Mouse (Mus musculus) kidney, embryonic 16.5 days (tissue): ENCODE results near the gene Slc25a12. TPM values are rescaled to one million over a fixed set of nuclear protein-coding genes. Genes with fewer than 3 reads are reported as not detected.

Experiments used
- ATAC-seq: fragments of 200-750 bp; cut with Nextera tagmentation; 2 replicates; pipeline ENCODE4 v1.8.0; 2017; ENCODE audit warnings: moderate TSS enrichment; ENCODE audit not compliant: low FRiP score, low TSS enrichment
- H3K27ac ChIP-seq: fragments of 300-500 bp; sonication (generic); 2 replicates; pipeline ENCODE4 v1.5.1; 2014; ENCODE audit warnings: low read length
- H3K27me3 ChIP-seq: fragments of 300-500 bp; sonication (generic); 2 replicates; pipeline ENCODE4 v1.6.1; 2014; ENCODE audit warnings: low read length, control low read depth, mixed read lengths; ENCODE audit not compliant: insufficient read depth
- H3K36me3 ChIP-seq: fragments of 300-500 bp; sonication (generic); 2 replicates; pipeline ENCODE4 v1.6.1; 2014; ENCODE audit warnings: low read length, control low read depth, mixed read lengths; ENCODE audit not compliant: insufficient read depth
- H3K4me1 ChIP-seq: fragments of 300-500 bp; sonication (generic); 2 replicates; pipeline ENCODE4 v1.6.1; 2014; ENCODE audit warnings: low read length, control low read depth, mixed read lengths; ENCODE audit not compliant: insufficient read depth
- H3K4me2 ChIP-seq: fragments of 300-500 bp; sonication (generic); replicated peaks from 2 replicates; pipeline ENCODE4 v1.6.1; 2014; ENCODE audit warnings: low read depth, low read length
- H3K4me3 ChIP-seq: fragments of 300-500 bp; sonication (generic); 2 replicates; pipeline ENCODE4 v1.5.1; 2014; ENCODE audit warnings: mild to moderate bottlenecking, low read length
- H3K9ac ChIP-seq: fragments of 300-500 bp; sonication (generic); replicated peaks from 2 replicates; pipeline ENCODE4 v1.6.1; 2014; ENCODE audit warnings: low read length
- H3K9me3 ChIP-seq: fragments of 300-500 bp; sonication (generic); 2 replicates; pipeline ENCODE4 v1.6.1; 2016; ENCODE audit warnings: low read length, control low read depth
- WGBS: fragments of 180-500 bp; shearing (Covaris S2); extraction: QIAGEN DNeasy Blood & Tissue Kit; methylation state at CpG from one replicate; pipeline ENCODE4 v1.1.7; 2014; 5-methylcytosine and 5-hydroxymethylcytosine counted together
- polyA plus RNA-seq: library from polyadenylated mRNA; unstranded; fragments of >200 nt; fragmentation: Nextera tagmentation; extraction: Ambion mirVana; gene quantifications from 2 replicates; pipeline ENCODE4 v1.2.1, GENCODE M21; 2015

Gene Slc25a12
- polyA plus RNA-seq, result 50.3 and 53.3 TPM in 2 replicates

DNA sequence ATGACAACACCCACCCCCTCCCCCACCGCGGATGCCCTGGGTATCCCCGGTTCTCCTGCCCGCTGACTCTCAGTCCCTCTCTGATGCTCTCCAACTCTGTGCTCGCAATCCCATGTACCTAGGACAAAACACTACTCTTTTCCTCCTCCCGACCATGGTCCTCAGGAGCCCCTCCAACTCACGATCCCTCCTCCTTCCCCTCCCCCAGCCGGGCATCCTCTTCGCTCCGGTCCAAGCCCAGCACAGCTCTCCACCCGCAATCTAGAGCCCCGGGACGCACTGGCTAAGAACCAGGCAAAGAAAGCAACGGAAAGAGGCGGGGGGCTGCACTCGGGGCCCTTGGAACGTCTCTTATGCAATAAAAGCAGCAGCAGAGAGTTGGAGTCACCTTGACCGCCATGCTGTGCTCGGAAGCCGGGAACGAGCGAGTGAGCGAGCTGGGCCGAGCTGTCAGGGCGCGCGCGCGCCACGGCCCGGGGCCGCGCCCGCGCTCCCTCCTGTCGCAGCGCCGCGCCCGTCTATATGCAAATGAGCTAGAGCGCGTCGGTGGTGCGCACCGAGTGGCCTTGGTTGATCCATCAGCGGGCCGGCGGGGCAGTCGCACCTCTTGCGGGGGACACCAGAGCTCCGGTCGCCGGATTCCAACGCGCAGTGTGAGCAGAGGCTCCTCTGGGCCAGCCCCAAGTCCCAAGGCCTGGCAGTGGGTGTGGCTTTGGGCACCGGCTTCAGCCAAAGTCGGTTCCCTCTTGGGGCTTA, at the start of gene Slc25a12:
TSS of gene Slc25a12 (minus strand) at position 625 of the 756 bp plus-strand sequence.
- Histone ChIP-seq H3K4me2 (peak within 1 kb of the TSS; percentile 78), H3K9me3 (no peaks in the 10 kb centered on the region), H3K9ac (peak within 1 kb of the TSS; percentile 81), H3K36me3 (0 out of 2 replicates have a peak, but pooled peaks cover 3% of the 10 kb centered on the region), H3K27ac (peak within 1 kb of the TSS; percentile 87), H3K4me3 (peak within 1 kb of the TSS; percentile 91), H3K27me3 (no peaks in the 10 kb centered on the region), H3K4me1 (peaks cover 16% of the 10 kb centered on the region)
- WGBS, result under 1% methylated on average over 57 of the region's 57 CpGs
- peak; percentile 96 for ATAC-seq

DNA sequence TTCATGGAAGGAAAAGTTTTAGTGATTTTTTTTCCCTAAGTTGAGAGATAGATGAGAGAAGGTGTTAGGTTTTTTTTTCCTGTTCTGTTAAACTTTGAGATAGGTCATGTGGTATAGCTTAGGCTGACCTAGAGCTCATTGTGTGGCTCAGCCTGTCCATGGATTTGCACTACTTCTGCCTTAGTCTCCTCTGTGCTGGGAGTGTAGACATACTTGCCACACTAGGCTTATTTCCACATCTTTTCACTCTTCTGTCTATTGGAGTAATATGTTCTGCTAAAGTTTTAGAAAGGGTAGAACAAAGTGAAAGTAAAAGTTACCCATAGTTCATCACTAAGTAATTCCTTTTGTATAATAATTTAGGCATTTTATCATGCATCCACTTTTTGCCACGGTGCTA, 38.1 kb upstream of the Slc25a12 start:
- no peak overlapping the region for H3K4me2 ChIP-seq
- WGBS, result 87% methylated on average over 1 of the region's 1 CpGs
- no peaks in the 10 kb centered on the region for H3K4me1 ChIP-seq
- H3K9me3 ChIP-seq, result no peaks in the 10 kb centered on the region
- H3K27ac ChIP-seq, result no peak overlapping the region
- no peak overlapping the region for H3K9ac ChIP-seq
- ATAC-seq, result no peak
- H3K36me3 ChIP-seq, result peaks cover 14% of the 10 kb centered on the region
- H3K4me3 ChIP-seq, result no peak overlapping the region
- no peaks in the 10 kb centered on the region for H3K27me3 ChIP-seq

DNA sequence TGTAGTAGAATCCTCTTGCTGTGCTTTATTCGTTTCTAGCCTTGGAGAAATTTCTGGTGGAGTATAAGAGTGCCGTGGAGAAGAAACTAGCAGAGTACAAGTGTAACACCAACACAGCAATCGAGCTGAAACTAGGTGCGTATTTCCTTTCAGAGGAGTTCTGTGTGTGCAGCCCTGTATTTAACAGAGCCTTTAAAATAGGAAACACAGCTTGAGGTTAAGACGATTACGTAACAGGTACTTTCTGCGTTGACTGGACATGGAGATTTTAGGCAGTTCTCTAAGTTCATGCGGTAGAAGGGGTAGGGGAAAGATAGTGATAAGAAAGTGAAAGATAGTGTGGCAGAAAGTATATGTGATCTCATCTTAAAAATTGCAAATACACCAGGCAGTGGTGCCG, 22.3 kb upstream of the Slc25a12 start:
- H3K27me3 ChIP-seq, result no peaks in the 10 kb centered on the region
- H3K4me2 ChIP-seq, result peak overlapping the region; percentile 73
- peak overlapping the region; percentile 91 for H3K9ac ChIP-seq
- peaks cover 12% of the 10 kb centered on the region for H3K4me1 ChIP-seq
- H3K36me3 ChIP-seq, result 0 out of 2 replicates have a peak, but pooled peaks cover 5% of the 10 kb centered on the region
- peak overlapping the region; percentile 88; the same call in 1 of the 2 replicates for H3K27ac ChIP-seq
- ATAC-seq, result no peak
- peak overlapping the region; percentile 89 for H3K4me3 ChIP-seq
- WGBS, result 58% methylated on average over 9 of the region's 9 CpGs
- H3K9me3 ChIP-seq, result no peaks in the 10 kb centered on the region

DNA sequence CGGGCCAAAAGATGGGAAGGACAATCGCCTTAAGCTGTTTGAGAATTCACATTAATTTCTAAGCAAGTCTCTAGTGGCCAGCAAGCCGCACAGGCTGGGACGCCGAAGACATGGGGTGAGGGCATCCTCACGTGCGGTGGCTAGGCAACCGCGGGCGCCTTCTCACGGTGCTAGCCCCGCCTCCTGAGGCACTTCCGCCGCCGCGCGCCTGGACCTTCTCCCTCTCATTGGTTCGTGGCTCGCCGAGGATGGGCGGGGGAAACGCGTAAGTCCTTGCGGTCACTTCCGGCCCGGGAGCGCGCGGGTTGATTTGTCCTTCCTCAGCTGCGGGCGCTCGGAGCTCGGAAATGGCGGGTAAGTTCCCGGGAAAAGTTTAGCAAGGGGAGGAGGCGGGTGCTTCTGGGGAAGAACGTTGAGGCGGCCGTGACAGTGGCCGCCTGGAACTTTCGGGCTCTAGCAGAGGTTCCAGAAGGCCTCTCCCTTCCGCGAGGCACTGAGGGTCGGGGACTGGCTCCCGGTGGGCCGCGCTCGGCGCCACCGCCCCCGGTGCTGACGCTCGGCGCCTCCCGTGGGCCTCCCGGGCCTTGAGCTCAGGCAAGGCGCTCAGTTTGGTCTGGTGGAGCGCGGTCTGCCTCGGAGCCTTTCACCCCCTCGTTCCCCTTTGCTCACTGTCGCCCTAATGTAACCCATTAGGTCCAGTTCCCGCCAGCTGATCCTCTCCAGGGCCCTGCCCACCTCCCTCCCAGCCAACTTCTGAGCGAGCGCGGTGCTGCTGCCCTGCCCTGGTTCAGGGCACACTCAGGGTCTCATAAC, 21.6 kb upstream of the Slc25a12 start, which contains the start of gene Hat1:
TSS of gene Hat1 (plus strand) at position 8 of the 813 bp plus-strand sequence.
- Histone ChIP-seq H3K4me2 (peak within 1 kb of the TSS; percentile 73), H3K4me3 (peak within 1 kb of the TSS; percentile 89), H3K36me3 (0 out of 2 replicates have a peak, but pooled peaks cover 5% of the 10 kb centered on the region), H3K4me1 (peaks cover 12% of the 10 kb centered on the region), H3K27ac (peak within 1 kb of the TSS; percentile 88), H3K27me3 (no peaks in the 10 kb centered on the region), H3K9ac (peak within 1 kb of the TSS; percentile 91), H3K9me3 (no peaks in the 10 kb centered on the region)
- WGBS, result under 1% methylated on average over 54 of the region's 66 CpGs
- ATAC-seq, result peak; percentile 99

DNA sequence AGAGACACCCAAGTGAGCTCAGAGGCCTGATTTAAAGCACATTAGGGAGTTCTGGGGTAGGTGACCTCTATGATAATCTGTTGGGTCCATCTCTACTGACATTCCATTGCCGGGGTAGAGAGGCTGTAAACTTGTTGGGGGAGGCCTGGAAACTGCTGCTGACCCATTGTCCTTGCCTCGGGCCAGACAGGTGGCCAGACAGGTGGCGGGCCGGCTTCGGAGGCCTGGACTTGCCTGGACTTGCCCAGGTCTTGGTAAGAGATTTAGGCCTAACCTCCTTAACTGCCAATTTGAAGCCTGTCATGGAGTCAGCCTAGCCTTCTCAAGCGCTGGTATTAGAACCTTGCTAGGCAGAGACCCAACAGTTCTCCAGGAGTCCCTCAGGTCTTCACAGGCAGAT, 20.2 kb upstream of the Slc25a12 start:
- ATAC-seq, result no peak
- no peaks in the 10 kb centered on the region for H3K9me3 ChIP-seq
- 0 out of 2 replicates have a peak, but pooled peaks cover 5% of the 10 kb centered on the region for H3K36me3 ChIP-seq
- no peaks in the 10 kb centered on the region; the same call in 1 of the 2 replicates for H3K27me3 ChIP-seq
- peaks cover 12% of the 10 kb centered on the region for H3K4me1 ChIP-seq
- H3K4me2 ChIP-seq, result no peak overlapping the region
- H3K4me3 ChIP-seq, result no peak overlapping the region
- H3K27ac ChIP-seq, result no peak overlapping the region
- H3K9ac ChIP-seq, result no peak overlapping the region
- WGBS, result 87% methylated on average over 6 of the region's 6 CpGs

DNA sequence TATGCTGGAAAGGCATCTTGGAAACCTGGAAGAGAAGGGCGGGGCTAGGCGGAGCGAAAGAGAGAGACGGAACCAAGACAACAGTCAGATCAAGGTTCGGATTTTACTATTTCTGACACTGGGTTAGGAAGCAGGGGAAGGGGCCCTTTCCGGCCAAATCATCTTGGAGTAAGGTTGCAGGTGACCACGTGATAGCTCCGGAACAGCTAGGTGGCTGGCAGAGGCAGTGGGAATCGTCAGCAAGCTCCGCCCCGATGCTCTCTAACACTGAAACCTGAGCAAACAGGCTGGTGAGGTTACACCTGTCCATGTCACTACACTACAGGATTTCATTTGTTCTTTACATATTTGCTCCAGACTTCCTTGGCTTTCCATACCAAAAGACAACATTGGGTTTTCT, 16.3 kb upstream of the Slc25a12 start:
- H3K4me3 ChIP-seq, result peak overlapping the region; percentile 5; the same call in 1 of the 2 replicates
- no peak for ATAC-seq
- H3K4me2 ChIP-seq, result peak overlapping the region; percentile 11; the same call in 1 of the 2 replicates
- 34% methylated on average over 11 of the region's 11 CpGs for WGBS
- no peak overlapping the region for H3K9ac ChIP-seq
- H3K9me3 ChIP-seq, result no peaks in the 10 kb centered on the region
- H3K27ac ChIP-seq, result no peak overlapping the region
- no peaks in the 10 kb centered on the region for H3K36me3 ChIP-seq
- H3K4me1 ChIP-seq, result 0 out of 2 replicates have a peak, but pooled peaks cover 3% of the 10 kb centered on the region
- H3K27me3 ChIP-seq, result no peaks in the 10 kb centered on the region; the same call in 1 of the 2 replicates

DNA sequence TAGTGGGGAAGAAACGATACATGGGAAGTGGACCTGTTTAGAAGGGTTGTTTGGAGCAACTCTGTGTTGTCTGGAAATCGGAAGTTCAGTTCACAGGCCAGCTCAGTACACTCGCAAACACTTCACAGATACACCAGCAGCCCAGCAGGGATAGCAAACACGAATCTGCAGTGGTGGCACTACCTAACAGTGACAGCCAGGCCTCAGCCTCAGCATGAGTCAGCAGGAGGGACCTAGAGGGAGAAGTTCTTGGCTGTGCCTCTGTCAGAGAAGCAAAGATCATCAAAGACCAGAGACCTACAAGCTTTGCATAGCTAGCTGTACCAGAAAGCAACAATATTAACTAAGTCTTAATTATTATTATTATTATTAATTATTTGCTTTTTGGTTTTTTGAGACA, 14.4 kb upstream of the Slc25a12 start:
- no peak for ATAC-seq
- Histone ChIP-seq H3K27me3 (no peaks in the 10 kb centered on the region; the same call in 1 of the 2 replicates), H3K36me3 (no peaks in the 10 kb centered on the region), H3K9me3 (no peaks in the 10 kb centered on the region), H3K27ac (no peak overlapping the region), H3K4me3 (no peak overlapping the region), H3K9ac (no peak overlapping the region), H3K4me2 (no peak overlapping the region), H3K4me1 (no peaks in the 10 kb centered on the region)
- WGBS, result 82% methylated on average over 4 of the region's 4 CpGs

DNA sequence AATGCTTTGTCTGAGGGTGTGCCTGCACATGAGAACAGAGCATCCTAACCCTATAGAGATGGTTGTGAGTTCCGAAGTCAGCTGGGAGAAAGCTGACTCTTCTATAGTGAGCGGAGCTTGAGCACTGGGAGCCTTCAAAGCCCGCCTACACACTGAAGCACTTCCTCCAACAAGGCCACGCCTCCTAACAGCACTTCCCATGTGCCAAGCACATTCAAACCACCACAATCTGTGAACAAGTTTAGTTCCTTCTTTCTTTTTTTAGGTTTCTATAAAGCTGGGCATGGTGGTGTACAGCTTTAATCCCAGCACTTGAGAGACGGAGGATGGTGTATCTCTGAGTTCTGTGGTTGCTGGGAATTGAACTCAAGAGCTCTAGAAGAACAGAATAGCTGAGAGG, 9.9 kb upstream of the Slc25a12 start:
- no peaks in the 10 kb centered on the region for H3K36me3 ChIP-seq
- ATAC-seq, result no peak
- 87% methylated on average over 5 of the region's 5 CpGs for WGBS
- no peaks in the 10 kb centered on the region for H3K27me3 ChIP-seq
- no peak overlapping the region for H3K9ac ChIP-seq
- no peak overlapping the region for H3K27ac ChIP-seq
- H3K4me1 ChIP-seq, result no peaks in the 10 kb centered on the region
- no peaks in the 10 kb centered on the region for H3K9me3 ChIP-seq
- H3K4me2 ChIP-seq, result no peak overlapping the region
- no peak overlapping the region for H3K4me3 ChIP-seq

DNA sequence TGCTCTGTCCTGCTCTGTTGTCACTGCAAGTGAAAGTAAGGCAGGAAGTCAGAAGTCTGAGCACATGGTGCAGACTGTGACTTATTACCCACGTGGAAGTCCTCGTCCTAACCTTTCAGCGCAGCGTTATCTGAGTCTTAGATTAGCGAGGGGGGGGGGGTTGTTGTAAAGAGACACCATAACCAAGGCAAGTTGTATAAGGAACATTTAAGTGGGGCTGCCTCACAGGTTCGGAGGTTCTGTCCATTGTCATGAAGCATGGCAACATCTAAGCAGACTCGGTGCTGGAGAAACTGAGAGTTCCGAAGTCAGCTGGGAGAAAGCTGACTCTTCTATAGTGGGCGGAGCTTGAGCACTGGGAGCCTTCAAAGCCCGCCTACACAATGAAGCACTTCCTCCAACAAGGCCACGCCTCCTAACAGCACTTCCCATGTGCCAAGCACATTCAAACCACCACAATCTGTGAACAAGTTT, 8.9 kb upstream of the Slc25a12 start:
- 43% methylated on average over 11 of the region's 11 CpGs for WGBS
- ATAC-seq, result no peak; the same call in 1 of the 2 replicates
- H3K27ac ChIP-seq, result no peak overlapping the region

More for the DNA sequence above, 8.9 kb upstream of the Slc25a12 start:
- no peaks in the 10 kb centered on the region for H3K4me1 ChIP-seq
- no peak overlapping the region for H3K9ac ChIP-seq
- no peak overlapping the region for H3K4me3 ChIP-seq
- H3K27me3 ChIP-seq, result no peaks in the 10 kb centered on the region
- no peaks in the 10 kb centered on the region for H3K36me3 ChIP-seq
- peak overlapping the region; percentile 13; the same call in 1 of the 2 replicates for H3K4me2 ChIP-seq
- H3K9me3 ChIP-seq, result no peaks in the 10 kb centered on the region
